Mouse (Mus musculus): Measurements from ENCODE around the gene Boll. TPM values are rescaled to one million over a fixed set of nuclear protein-coding genes. Genes with fewer than 3 reads are reported as not detected.

Gene Boll
- polyA plus RNA-seq (2014; fragmentation: Illumina TruSeq; extraction: RNeasy Lipid Tissue Mini Kit (QIAGEN cat#74804); ENCODE audit: low read depth, low replicate concordance), result not detected

DNA sequence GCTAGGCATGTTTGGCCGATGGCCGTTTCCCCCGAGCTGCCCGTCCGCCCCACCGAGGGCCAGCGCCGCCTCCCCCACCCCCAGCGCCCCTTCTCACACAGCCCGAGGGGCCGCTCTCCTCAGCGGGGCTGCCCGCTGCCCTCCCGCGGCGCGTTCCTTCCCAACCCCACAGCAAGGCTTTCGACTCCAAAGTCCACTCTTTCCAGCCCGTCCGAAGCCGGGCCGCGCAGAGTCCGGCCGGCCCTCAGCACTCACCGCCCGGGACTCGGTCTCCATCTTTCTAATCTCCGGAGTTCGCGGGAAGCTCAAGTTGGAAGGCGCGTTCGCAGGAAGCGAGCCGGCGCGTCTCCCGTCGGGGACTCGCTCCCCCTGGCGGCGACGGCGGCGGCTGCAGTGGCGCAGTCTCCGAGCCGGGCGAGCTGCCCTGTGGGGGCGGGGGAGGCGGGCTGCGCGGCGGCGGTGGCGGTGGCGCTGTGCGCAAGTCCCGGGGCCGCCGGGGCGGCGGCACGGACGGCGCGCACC, at the start of gene Boll:
Gene Boll, minus strand, starts transcription at position 426 of the 522 bp plus-strand sequence.

DNA sequence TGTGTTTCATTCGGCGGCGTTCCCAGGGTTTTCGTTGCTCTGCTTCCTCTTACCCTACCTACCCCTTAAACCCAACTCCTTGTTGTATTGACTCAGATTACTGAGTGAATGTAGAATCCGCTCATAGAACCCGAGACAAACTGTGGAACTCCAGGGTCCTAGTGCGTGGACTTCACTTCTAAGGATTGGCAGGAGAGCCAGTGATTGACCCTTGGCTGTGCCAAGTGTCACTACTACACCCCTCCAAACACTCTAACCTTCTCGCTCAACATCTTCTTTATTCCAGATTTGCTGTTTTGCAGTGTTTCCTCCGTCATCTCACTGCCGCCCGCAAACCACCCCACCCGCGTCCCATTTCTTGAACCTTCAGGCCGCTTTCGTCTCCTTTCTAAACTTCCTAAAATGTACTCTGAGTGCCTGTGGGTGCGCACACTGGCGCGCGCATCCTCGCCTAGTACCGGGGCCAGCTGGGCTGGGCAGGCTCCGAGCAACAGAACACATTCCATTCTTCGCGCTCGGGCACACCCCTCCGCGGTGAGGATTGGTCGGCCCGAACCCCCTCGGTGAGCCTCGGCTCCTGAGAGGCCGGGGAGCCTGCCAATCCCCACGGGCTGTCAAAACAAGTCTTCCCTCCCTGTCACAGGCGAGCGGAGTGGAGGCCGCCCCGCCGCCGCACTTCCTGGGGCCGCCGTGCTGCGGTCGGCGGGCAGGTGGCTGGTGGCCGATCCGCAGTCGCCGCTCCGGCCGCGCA, 42.2 kb upstream of the Boll start, which contains the start of gene Plcl1:
Gene Plcl1, plus strand, starts transcription at position 650 of the 751 bp plus-strand sequence.

GRCm38 (mm10) chr1:55236890-55237642, 126.2 kb downstream of the Boll start, which contains the start of gene Mars2:
Gene Mars2, plus strand, starts transcription at chr1:55237177.

DNA sequence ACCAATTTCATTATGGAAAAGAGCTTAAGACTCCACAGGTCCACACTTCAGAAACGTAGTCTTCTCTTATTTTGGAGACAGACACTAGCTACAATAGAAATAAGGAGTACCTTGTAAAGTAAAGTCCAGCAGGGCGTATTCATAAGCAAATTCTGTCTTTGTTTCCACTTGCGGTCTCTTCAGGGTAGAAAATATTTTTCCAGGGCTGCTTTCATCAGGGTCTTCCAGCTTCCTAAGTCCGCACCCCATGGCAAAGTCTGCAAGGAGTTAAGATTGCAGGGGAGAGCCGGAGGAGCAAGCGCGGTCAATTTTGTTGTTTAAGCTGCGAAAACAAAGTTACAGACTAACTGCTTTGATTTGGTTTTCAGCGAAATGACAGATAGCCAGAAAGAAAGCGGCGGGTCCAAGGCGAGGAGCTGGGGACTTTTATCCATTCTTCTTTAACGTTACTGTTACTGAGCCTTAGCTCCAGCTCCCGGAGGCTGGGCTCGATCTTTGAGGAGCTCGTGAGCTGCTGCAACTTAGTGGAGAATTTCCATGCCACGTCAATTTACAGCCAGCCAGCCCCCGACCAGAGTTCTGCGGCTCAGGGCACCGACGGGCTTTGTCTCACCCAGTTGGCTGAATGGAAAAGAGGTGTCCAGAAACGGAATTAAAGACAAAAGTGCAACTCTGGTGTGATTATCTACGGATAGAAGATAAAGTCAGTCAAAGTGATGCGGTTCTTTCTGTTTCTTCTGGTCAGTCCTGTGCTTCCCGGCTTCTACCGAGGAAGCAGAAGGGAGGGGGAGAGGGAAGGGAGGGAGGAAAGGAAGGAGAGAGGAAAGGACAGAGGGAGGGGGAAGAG, 137.0 kb downstream of the Boll start, which contains the start of gene Rftn2:
Gene Rftn2, minus strand, starts transcription at position 772 of the 847 bp plus-strand sequence.

Other genes starting within 250 kb of the Boll start
- gene Mob4, start 232.2 kb downstream of the Boll start, polyA plus RNA-seq (2014; fragmentation: Illumina TruSeq; extraction: RNeasy Lipid Tissue Mini Kit (QIAGEN cat#74804); ENCODE audit: low read depth, low replicate concordance), result 1,806 TPM
- 19.8 TPM for gene Rftn2, start 136.7 kb downstream of the Boll start, polyA plus RNA-seq (2014; fragmentation: Illumina TruSeq; extraction: RNeasy Lipid Tissue Mini Kit (QIAGEN cat#74804); ENCODE audit: low read depth, low replicate concordance)
- 12.2 TPM for gene Mars2, start 126.3 kb downstream of the Boll start, polyA plus RNA-seq (2014; fragmentation: Illumina TruSeq; extraction: RNeasy Lipid Tissue Mini Kit (QIAGEN cat#74804); ENCODE audit: low read depth, low replicate concordance)
- 9.0 TPM for gene Plcl1, start 42.5 kb upstream of the Boll start, polyA plus RNA-seq (2014; fragmentation: Illumina TruSeq; extraction: RNeasy Lipid Tissue Mini Kit (QIAGEN cat#74804); ENCODE audit: low read depth, low replicate concordance)

Data from adrenal gland, adult 10 weeks (tissue).